Comparison of ENCODE assay signal across 32 mouse cellular contexts in the genomic region with DNA sequence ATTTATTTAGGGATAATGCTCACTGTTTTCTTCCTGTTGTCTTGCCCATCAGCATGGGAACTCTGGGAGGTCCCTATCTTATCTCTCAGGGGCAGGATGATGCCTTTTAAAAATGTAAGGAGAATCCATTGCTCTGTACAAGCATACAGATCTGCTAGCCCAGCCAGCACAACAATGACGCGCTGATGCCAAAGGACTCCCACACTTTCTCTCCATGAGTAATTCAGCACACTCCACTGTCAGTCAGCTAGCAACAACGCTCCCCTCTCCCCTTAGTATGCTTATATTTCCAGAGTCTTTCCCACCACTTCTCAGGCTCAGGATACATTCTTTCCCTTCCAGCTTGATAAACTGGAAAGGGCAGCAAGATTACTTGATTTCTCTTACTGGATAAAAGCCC. TPM values are rescaled to one million over a fixed set of nuclear protein-coding genes. Genes with fewer than 3 reads are reported as not detected.
DNase-seq lines count a peak whose midpoint lies in the region; ATAC-seq and TF ChIP-seq lines count a peak whose summit lies in the region.
"Had no signal": no experiment of that assay in that cellular context is flagged by ENCODE, and none has a peak within 500 bp of the region (broad histone marks: within the 10 kb centered on the region; RNA-seq: fewer than 3 reads in every experiment).

No protein-coding gene starts in this region.

- H3K9me3 ChIP-seq in hindbrain, embryonic 10.5 days, result no peaks in the 10 kb centered on the region
- H3K9me3 ChIP-seq in hindbrain, embryonic 13.5 days, result no peaks in the 10 kb centered on the region
- H3K9me3 ChIP-seq: embryonic facial prominence, embryonic 13.5 days; heart, embryonic 10.5 days; neural tube, embryonic 15.5 days had no signal

- no peak for TF ChIP-seq POLR2A in small intestine, adult 2 months (IDR thresholded peaks at IDR 0.05; ENCODE audit: low read depth, low read length)

- peak overlapping the region; percentile 45; the same call in 1 of the 2 replicates for H3K27ac ChIP-seq in hindbrain, embryonic 10.5 days
- H3K27ac ChIP-seq in hindbrain, embryonic 13.5 days, result no peak overlapping the region
- H3K27ac ChIP-seq in left cerebral cortex, adult 2 months, result no peak overlapping the region
- H3K27ac ChIP-seq in small intestine, adult 2 months (ENCODE audit: insufficient read depth, low read depth, low read length), result peak overlapping the region; percentile 29; the same call in 1 of the 2 replicates
- H3K27ac ChIP-seq: embryonic facial prominence, embryonic 13.5 days; heart, embryonic 10.5 days; liver, embryonic 14.5 days; macrophage; neural tube, embryonic 15.5 days; stomach, postnatal 0 days had no signal

- H3K36me3 ChIP-seq in hindbrain, embryonic 10.5 days, result no peaks in the 10 kb centered on the region
- no peaks in the 10 kb centered on the region for H3K36me3 ChIP-seq in hindbrain, embryonic 13.5 days
- no peaks in the 10 kb centered on the region for H3K36me3 ChIP-seq in small intestine, adult 2 months (ENCODE audit: control insufficient read depth, insufficient read depth, low read length)
- H3K36me3 ChIP-seq: embryonic facial prominence, embryonic 13.5 days; heart, embryonic 10.5 days; neural tube, embryonic 15.5 days had no signal

- no peak overlapping the region for H3K4me3 ChIP-seq in hindbrain, embryonic 10.5 days
- H3K4me3 ChIP-seq in hindbrain, embryonic 13.5 days, result no peak overlapping the region
- no peak overlapping the region for H3K4me3 ChIP-seq in left cerebral cortex, adult 2 months
- H3K4me3 ChIP-seq in small intestine, adult 2 months (ENCODE audit: low read depth, low read length), result no peak overlapping the region
- H3K4me3 ChIP-seq: embryonic facial prominence, embryonic 13.5 days; erythroblast, embryonic 14.5 days; heart, embryonic 10.5 days; neural tube, embryonic 15.5 days had no signal

- TF ChIP-seq CTCF in left cerebral cortex, adult 2 months (IDR thresholded peaks at IDR 0.05), result no peak
- TF ChIP-seq CTCF in small intestine, adult 2 months (IDR thresholded peaks at IDR 0.05; ENCODE audit: extremely low read depth, insufficient read length, insufficient replicate concordance, low read depth, low read length), result no peak

- no peak overlapping the region for H3K4me2 ChIP-seq in hindbrain, embryonic 13.5 days
- H3K4me2 ChIP-seq: embryonic facial prominence, embryonic 13.5 days; neural tube, embryonic 15.5 days had no signal

- intact Hi-C loops in left cerebral cortex, postnatal 25 days (cut with DNase I), result no loop called here
- intact Hi-C loops in left cerebral cortex, adult 2 months (cut with DNase I), result no loop called here

- H3K4me1 ChIP-seq in hindbrain, embryonic 10.5 days (replicated peaks), result peaks cover 25% of the 10 kb centered on the region
- peaks cover 6% of the 10 kb centered on the region for H3K4me1 ChIP-seq in hindbrain, embryonic 13.5 days (replicated peaks)
- no peaks in the 10 kb centered on the region for H3K4me1 ChIP-seq in small intestine, adult 2 months (ENCODE audit: control insufficient read depth, insufficient read depth, insufficient read length, low read length)

- ATAC-seq in hindbrain, embryonic 13.5 days (ENCODE audit: low FRiP score), result no peak
- ATAC-seq: forebrain, embryonic 16.5 days; hindbrain, embryonic 16.5 days; Patski had no signal

- DNase-seq in hindbrain, embryonic 10.5 days (ENCODE audit: low spot score), result no peak
- DNase-seq in left cerebral cortex, postnatal 25 days (ENCODE audit: low spot score in 2 of 2), result peak; percentile 9 to 55
- no peak for DNase-seq in left cerebral cortex, adult 2 months (ENCODE audit: extremely low spot score in 1 of 2, low spot score in 2 of 2)
- DNase-seq in brain, adult 2 months (ENCODE audit: low read depth, low spot score), result peak; percentile 70
- DNase-seq in gastrocnemius, adult 8-10 months (ENCODE audit: low spot score in 2 of 2), result no peak
- DNase-seq: adrenal gland, postnatal 10 days; B cell, adult 2 months; cerebellum, adult 11-12 months; cerebellum, adult 9-11 months; embryo, embryonic 11 days; gastrocnemius, postnatal 14 days; kidney, adult 18-20 months; kidney, postnatal 4 days; liver; lung, adult 2 months; lung, postnatal 10 days; midbrain, embryonic 14.5 days; thymus, adult 2 months; thymus, postnatal 36 days had no signal

- WGBS in hindbrain, embryonic 10.5 days, result 69% methylated on average over 3 of the region's 3 CpGs
- WGBS in hindbrain, embryonic 13.5 days, result 70% methylated on average over 3 of the region's 3 CpGs
- WGBS in small intestine, adult 2 months, result 84% methylated on average over 3 of the region's 3 CpGs

- no peaks in the 10 kb centered on the region for H3K27me3 ChIP-seq in hindbrain, embryonic 10.5 days (ENCODE audit: insufficient read depth, poor library complexity, severe bottlenecking)
- no peaks in the 10 kb centered on the region for H3K27me3 ChIP-seq in hindbrain, embryonic 13.5 days
- 0 out of 2 replicates have a peak, but pooled peaks cover 2% of the 10 kb centered on the region for H3K27me3 ChIP-seq in small intestine, adult 2 months (ENCODE audit: control insufficient read depth, insufficient read depth, low read length)
- H3K27me3 ChIP-seq: CH12.LX; embryonic facial prominence, embryonic 13.5 days; neural tube, embryonic 15.5 days had no signal

- H3K9ac ChIP-seq in hindbrain, embryonic 13.5 days, result no peak overlapping the region
- H3K9ac ChIP-seq: embryonic facial prominence, embryonic 13.5 days; liver, embryonic 14.5 days; neural tube, embryonic 15.5 days had no signal

RNA-seq across cellular contexts. Expression of a gene that starts 46.4 kb away (rescaled TPM):
- 32.5 and 38.6 TPM in 2 replicates for polyA plus RNA-seq in hindbrain, embryonic 10.5 days (2016; fragmentation: Nextera tagmentation; extraction: Ambion mirVana)
- polyA plus RNA-seq in hindbrain, embryonic 13.5 days (2015; fragmentation: Nextera tagmentation; extraction: Ambion mirVana), result 75.3 and 76.5 TPM in 2 replicates
- total RNA-seq in left cerebral cortex, postnatal 25 days (2021), result 10 to 100 TPM; 55.5 to 62.7 TPM
- 10 to 100 TPM; 60.9 to 61.3 TPM for total RNA-seq in left cerebral cortex, adult 2 months (2021)
- 40.4 and 70.7 TPM in 2 replicates for polyA plus RNA-seq in small intestine, adult 2 months (2012; rRNA removed)
- total RNA-seq in gastrocnemius, adult 8-10 months (2022), result 10 to 100 TPM; 12.8 to 13.9 (median 13.3) TPM

RNA-seq across cellular contexts. Expression of a gene that starts 50.7 kb away (rescaled TPM):
- polyA plus RNA-seq in hindbrain, embryonic 10.5 days (2016; fragmentation: Nextera tagmentation; extraction: Ambion mirVana), result 1.2 and 1.6 TPM in 2 replicates
- polyA plus RNA-seq in hindbrain, embryonic 13.5 days (2015; fragmentation: Nextera tagmentation; extraction: Ambion mirVana), result 7.0 and 7.6 TPM in 2 replicates
- 100 to 1,000 TPM; 250 to 277 TPM for total RNA-seq in left cerebral cortex, postnatal 25 days (2021)
- 100 to 1,000 TPM; 252 to 263 TPM for total RNA-seq in left cerebral cortex, adult 2 months (2021)
- 2.0 and 4.2 TPM in 2 replicates for polyA plus RNA-seq in small intestine, adult 2 months (2012; rRNA removed)
- 10 to 100 TPM; 41.4 to 60.4 (median 54.1) TPM for total RNA-seq in gastrocnemius, adult 8-10 months (2022)
- polyA plus RNA-seq: erythroblast, embryonic 14.5 days had no signal

Comparison
In these comparisons a context has a peak if more than half of its experiments do, and no peak if none do; other contexts are left out.
1. DNase-seq: peak in left cerebral cortex, postnatal 25 days (2 of 2) and brain, adult 2 months (single experiment); none in hindbrain, embryonic 10.5 days (single experiment), left cerebral cortex, adult 2 months (0 of 2) and gastrocnemius, adult 8-10 months (0 of 2).
2. H3K27ac ChIP-seq: peak in hindbrain, embryonic 10.5 days (single experiment) and small intestine, adult 2 months (single experiment); none in hindbrain, embryonic 13.5 days (single experiment) and left cerebral cortex, adult 2 months (single experiment).
3. RNA of a gene that starts 50.7 kb away (total RNA-seq): 250 to 277 TPM in left cerebral cortex, postnatal 25 days and 252 to 263 TPM in left cerebral cortex, adult 2 months; 41.4 to 60.4 TPM in gastrocnemius, adult 8-10 months; every median in the first group is over 4 times any median in the second.